ENCODE assay signal across 12 mouse cellular contexts in the genomic region with DNA sequence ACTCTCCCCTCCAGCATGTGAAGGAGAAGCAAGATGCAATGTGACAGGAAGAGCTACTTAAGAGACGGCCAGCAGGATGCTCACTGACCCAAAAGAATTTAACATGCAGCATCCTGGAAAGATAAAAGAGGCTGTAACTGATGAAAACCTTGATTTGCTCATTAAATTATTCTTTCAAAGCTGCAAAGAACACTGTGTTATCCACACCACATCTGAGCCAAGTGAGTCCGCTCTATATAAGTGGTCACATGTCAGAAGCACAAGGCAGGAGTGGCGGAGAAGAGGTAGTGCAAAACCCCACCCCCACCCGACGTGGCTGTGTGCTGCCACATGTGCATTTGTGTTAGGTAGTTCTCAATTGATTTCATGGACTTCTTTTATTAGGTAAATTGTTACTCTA.
"Had no signal": no experiment of that assay in that cellular context is flagged by ENCODE, and none has a peak within 500 bp of the region (broad histone marks: within the 10 kb centered on the region; RNA-seq: fewer than 3 reads in every experiment).

No protein-coding gene starts in this region.

- ATAC-seq: intestine, embryonic 15.5 days; liver, embryonic 12.5 days had no signal

- DNase-seq: kidney, adult 18-20 months; kidney, postnatal 10 days; lung, embryonic 14.5 days; lung, postnatal 10 days; right cerebral cortex, postnatal 14 days; thymus, postnatal 36 days had no signal

- H3K9ac ChIP-seq: intestine, embryonic 15.5 days; limb, embryonic 15.5 days; liver, embryonic 12.5 days; lung, embryonic 14.5 days; neural tube, embryonic 12.5 days had no signal

- H3K36me3 ChIP-seq: intestine, embryonic 15.5 days; limb, embryonic 15.5 days; liver, embryonic 12.5 days; neural tube, embryonic 12.5 days had no signal

- H3K27ac ChIP-seq: intestine, embryonic 15.5 days; limb, embryonic 15.5 days; liver, embryonic 12.5 days; macrophage; neural tube, embryonic 12.5 days had no signal

- H3K4me3 ChIP-seq: intestine, embryonic 15.5 days; limb, embryonic 15.5 days; liver, embryonic 12.5 days; megakaryocyte, embryonic 14.5 days; neural tube, embryonic 12.5 days had no signal

- H3K9me3 ChIP-seq: intestine, embryonic 15.5 days; limb, embryonic 15.5 days; liver, embryonic 12.5 days; megakaryocyte, embryonic 14.5 days; neural tube, embryonic 12.5 days had no signal

- H3K27me3 ChIP-seq: intestine, embryonic 15.5 days; limb, embryonic 15.5 days; liver, embryonic 12.5 days; megakaryocyte, embryonic 14.5 days; neural tube, embryonic 12.5 days had no signal

- H3K4me2 ChIP-seq: intestine, embryonic 15.5 days; limb, embryonic 15.5 days; liver, embryonic 12.5 days; lung, embryonic 14.5 days; neural tube, embryonic 12.5 days had no signal

- H3K4me1 ChIP-seq: intestine, embryonic 15.5 days; limb, embryonic 15.5 days; liver, embryonic 12.5 days; megakaryocyte, embryonic 14.5 days had no signal
